In genomic region chr9:62349250-62349649, GRCm38 (mm10) we compare ENCODE assay signal across 8 mouse cellular contexts. TPM values are rescaled to one million over a fixed set of nuclear protein-coding genes. Genes with fewer than 3 reads are reported as not detected.
A peak's percentile ranks its signal among the peaks of the same experiment; 100 is the strongest.
DNase-seq lines count a peak whose midpoint lies in the region; ATAC-seq and TF ChIP-seq lines count a peak whose summit lies in the region.
"Had no signal": no experiment of that assay in that cellular context is flagged by ENCODE, and none has a peak within 500 bp of the region (broad histone marks: within the 10 kb centered on the region; RNA-seq: fewer than 3 reads in every experiment).

No protein-coding gene starts in this region.

- ATAC-seq in hindbrain, postnatal 0 days = no peak

- TF ChIP-seq EP300 in ES-Bruce4 (IDR thresholded peaks at IDR 0.05; ENCODE audit: insufficient read depth, low read depth, low read length) = no peak

- no peak for TF ChIP-seq CTCF in layer of hippocampus, adult 2 months (conservative IDR thresholded peaks at IDR 0.05)
- no peak for TF ChIP-seq CTCF in ES-Bruce4 (IDR thresholded peaks at IDR 0.05; ENCODE audit: low read depth, low read length)
- TF ChIP-seq CTCF in brain, embryonic 14.5 days (IDR thresholded peaks at IDR 0.05; ENCODE audit: borderline replicate concordance, extremely low read depth, insufficient read depth, insufficient read length) = no peak
- no peak for TF ChIP-seq CTCF in hindbrain, postnatal 0 days (IDR thresholded peaks at IDR 0.05; ENCODE audit: low read depth)

- H3K4me3 ChIP-seq in layer of hippocampus, adult 2 months = peak overlapping the region; percentile 9; the same call in 1 of the 2 replicates
- H3K4me3 ChIP-seq in ES-Bruce4 (ENCODE audit: low read depth, low read length) = 0 out of 2 replicates have a peak overlapping the region, but pooled peaks have one; percentile 10
- no peak overlapping the region for H3K4me3 ChIP-seq in hindbrain, postnatal 0 days (ENCODE audit: low read length)
- H3K4me3 ChIP-seq: limb, embryonic 13.5 days had no signal

- intact Hi-C loops in gastrocnemius, postnatal 14 days (cut with DNase I; ENCODE audit: low total_unique reads) = no loop called here

- peaks cover 22% of the 10 kb centered on the region for H3K4me1 ChIP-seq in ES-Bruce4 (ENCODE audit: control insufficient read depth, insufficient read depth, low read length)
- H3K4me1 ChIP-seq in hindbrain, postnatal 0 days (ENCODE audit: insufficient read depth, low read length) = peaks cover 27% of the 10 kb centered on the region

- H3K9ac ChIP-seq in ES-Bruce4 (ENCODE audit: low read depth, poor library complexity, severe bottlenecking) = no peak overlapping the region
- no peak overlapping the region for H3K9ac ChIP-seq in hindbrain, postnatal 0 days (replicated peaks; ENCODE audit: low read length)
- H3K9ac ChIP-seq: limb, embryonic 13.5 days had no signal

- H3K36me3 ChIP-seq in ES-Bruce4 (ENCODE audit: control insufficient read depth, insufficient read depth, low read length, poor library complexity, severe bottlenecking) = no peaks in the 10 kb centered on the region
- no peaks in the 10 kb centered on the region for H3K36me3 ChIP-seq in hindbrain, postnatal 0 days (ENCODE audit: insufficient read depth, low read length)

- H3K4me2 ChIP-seq in hindbrain, postnatal 0 days (ENCODE audit: low read depth, low read length) = no peak overlapping the region
- H3K4me2 ChIP-seq: limb, embryonic 13.5 days had no signal

- 39% methylated on average over 15 of the region's 15 CpGs for WGBS in hindbrain, postnatal 0 days

- DNase-seq in layer of hippocampus, adult 2 months (ENCODE audit: low spot score in 2 of 2) = no peak
- no peak for DNase-seq in layer of hippocampus, postnatal 36 days
- peak; percentile 73 for DNase-seq in brain, embryonic 14.5 days (ENCODE audit: low read depth)
- peak; percentile 37 for DNase-seq in hindbrain, postnatal 0 days (ENCODE audit: low spot score)
- DNase-seq in ovary, adult 18-20 months (ENCODE audit: low spot score) = no peak
- no peak for DNase-seq in gastrocnemius, postnatal 14 days

- H3K27ac ChIP-seq in layer of hippocampus, adult 2 months = peak overlapping the region; percentile 40
- H3K27ac ChIP-seq in ES-Bruce4 (ENCODE audit: insufficient read depth, low read length) = no peak overlapping the region
- H3K27ac ChIP-seq in hindbrain, postnatal 0 days = no peak overlapping the region
- H3K27ac ChIP-seq: limb, embryonic 13.5 days had no signal

- no peaks in the 10 kb centered on the region for H3K9me3 ChIP-seq in ES-Bruce4 (replicated peaks; ENCODE audit: control insufficient read depth, insufficient read depth, low read length, poor library complexity, severe bottlenecking)
- no peaks in the 10 kb centered on the region for H3K9me3 ChIP-seq in hindbrain, postnatal 0 days (ENCODE audit: low read length)
- H3K9me3 ChIP-seq: limb, embryonic 13.5 days had no signal

- no peaks in the 10 kb centered on the region for H3K27me3 ChIP-seq in ES-Bruce4 (ENCODE audit: control insufficient read depth, insufficient read depth, low read length, poor library complexity, severe bottlenecking)
- no peaks in the 10 kb centered on the region for H3K27me3 ChIP-seq in hindbrain, postnatal 0 days (ENCODE audit: insufficient read depth, low read length)
- H3K27me3 ChIP-seq: limb, embryonic 13.5 days had no signal

- no peak for TF ChIP-seq POLR2A in ES-Bruce4 (IDR thresholded peaks at IDR 0.05; ENCODE audit: insufficient read depth, low read length)
- TF ChIP-seq POLR2A in brain, embryonic 14.5 days (IDR thresholded peaks at IDR 0.05; ENCODE audit: borderline replicate concordance, extremely low read depth, insufficient read depth, insufficient read length, poor library complexity, severe bottlenecking) = no peak

RNA-seq across cellular contexts. Expression of gene Anp32a, which starts 8.2 kb away (rescaled TPM):
- 100 to 1,000 TPM; 350 to 351 TPM for total RNA-seq in layer of hippocampus, adult 2 months (2021)
- 100 to 1,000 TPM; 334 to 351 TPM for total RNA-seq in layer of hippocampus, postnatal 36 days (2021)
- 779 and 784 TPM in 2 replicates for polyA plus RNA-seq in ES-Bruce4 (2011; ENCODE audit: insufficient read depth, insufficient read length, low read depth, missing spikeins)
- polyA plus RNA-seq in brain, embryonic 14.5 days (2012; rRNA removed) = 207 and 332 TPM in 2 replicates
- total RNA-seq in hindbrain, postnatal 0 days (2014; rRNA removed) = 50.7 and 57.2 TPM in 2 replicates
- 112 and 116 TPM in 2 replicates for polyA plus RNA-seq in hindbrain, postnatal 0 days (2015; fragmentation: Nextera tagmentation; extraction: Ambion mirVana)
- 10 to 100 TPM; 73.6 to 76.9 TPM for total RNA-seq in gastrocnemius, postnatal 14 days (2021)

Comparison
In these comparisons a context has a peak if more than half of its experiments do, and no peak if none do; other contexts are left out.
1. DNase-seq: peak in brain, embryonic 14.5 days (single experiment) and hindbrain, postnatal 0 days (single experiment); none in layer of hippocampus, adult 2 months (0 of 2), layer of hippocampus, postnatal 36 days (0 of 2), ovary, adult 18-20 months (single experiment) and gastrocnemius, postnatal 14 days (single experiment).